Mouse (Mus musculus) testis, postnatal 10 days (tissue): ENCODE measurements at regions not wholly inside any gene's neighbourhood (a gene's known extent, or its start where the extent isn't known, plus 50 kb on each side); places are given as distances from the start of the nearest gene placed in this dataset.
A peak's percentile ranks its signal among the peaks of the same experiment; 100 is the strongest.
"Not testable (repeated sequence)": the region's sequence is repeated elsewhere in the genome, so short reads cannot be mapped to it uniquely, and the experiment has no call there.

ENCODE experiments used
- DNase-seq: peaks from one replicate; pipeline ENCODE4 v3.0.0; 2021; ENCODE audit warnings: low spot score

DNA sequence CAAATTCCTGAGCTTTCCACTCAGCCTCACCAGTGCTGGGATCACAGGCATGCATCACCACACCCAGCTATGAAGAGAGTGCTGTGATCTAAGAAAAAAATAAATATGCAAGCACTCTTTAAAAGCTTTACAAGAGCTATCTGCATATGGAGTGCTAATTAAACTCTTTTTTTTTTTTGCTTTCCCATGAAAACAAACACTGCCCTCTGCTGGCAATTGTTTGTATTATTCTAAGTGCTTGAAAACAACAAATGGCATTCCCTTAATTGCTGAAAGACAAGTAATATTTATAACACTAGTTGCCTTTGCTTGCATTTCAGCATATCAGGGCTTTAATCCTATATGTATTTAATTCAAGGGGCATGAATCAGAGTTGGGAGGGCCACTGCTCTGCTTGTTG lies 91.8 kb downstream of the 5730507C01Rik start:
- DNase-seq: not testable (repeated sequence)

- DNase-seq: peak; percentile 74
These were observed 95.5 kb downstream of the 5730507C01Rik start for GRCm38 (mm10) chr12:18609835-18610234.

GRCm38 (mm10) chr12:18610581-18610980 lies 96.3 kb downstream of the 5730507C01Rik start:
- DNase-seq: not testable (repeated sequence)
